11 mouse cellular contexts compared by ENCODE assay signal in the genomic region with DNA sequence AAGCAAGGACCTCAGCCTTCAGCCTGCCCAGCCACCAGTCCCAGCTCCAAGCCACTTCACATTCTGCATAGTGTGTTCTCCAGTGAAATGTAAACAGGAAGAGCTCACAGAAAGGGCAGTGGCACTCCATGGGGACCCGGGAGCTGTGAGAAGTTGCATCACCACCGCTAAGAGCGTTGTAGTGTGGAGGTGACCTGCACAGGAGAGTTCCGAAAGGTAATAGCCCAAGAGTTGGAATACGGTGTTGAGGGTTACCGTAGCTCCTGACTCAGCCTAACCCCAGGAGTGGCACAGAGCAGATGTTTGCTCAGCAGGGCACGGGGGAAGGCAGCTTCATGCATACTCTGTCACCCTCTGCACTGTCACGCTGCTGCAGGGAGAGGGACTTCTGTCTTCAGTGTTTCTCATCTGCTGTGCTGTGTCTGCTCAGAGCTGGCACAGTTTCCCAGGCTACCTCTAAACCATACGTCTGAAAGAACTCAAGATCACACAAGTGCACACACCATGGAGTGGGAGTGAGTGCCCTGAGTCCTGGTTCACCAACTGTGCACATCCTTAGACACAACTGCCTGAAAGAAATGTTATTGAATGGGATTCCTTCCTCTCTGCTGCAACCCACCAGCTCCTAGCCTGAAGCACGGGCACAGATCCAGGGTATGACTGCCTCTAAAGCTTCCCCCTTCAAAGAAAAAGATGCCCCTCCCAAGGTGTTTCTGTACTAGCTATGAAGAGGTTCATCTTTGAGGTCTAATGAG.
A peak's percentile ranks its signal among the peaks of the same experiment; 100 is the strongest.
DNase-seq lines count a peak whose midpoint lies in the region; ATAC-seq lines count a peak whose summit lies in the region.
"Had no signal": no experiment of that assay in that cellular context is flagged by ENCODE, and none has a peak within 500 bp of the region (broad histone marks: within the 10 kb centered on the region; RNA-seq: fewer than 3 reads in every experiment).

No protein-coding gene starts in this region.

- WGBS in hindbrain, embryonic 16.5 days: 62% methylated on average over 10 of the region's 10 CpGs
- WGBS in hindbrain, embryonic 11.5 days: 55% methylated on average over 10 of the region's 10 CpGs
- WGBS in heart, embryonic 10.5 days: 54% methylated on average over 10 of the region's 10 CpGs
- 61% methylated on average over 10 of the region's 10 CpGs for WGBS in limb, embryonic 13.5 days
- WGBS in forebrain, embryonic 11.5 days: 84% methylated on average over 10 of the region's 10 CpGs
- WGBS in forebrain, embryonic 10.5 days: 82% methylated on average over 10 of the region's 10 CpGs

- no peak overlapping the region for H3K4me2 ChIP-seq in hindbrain, embryonic 16.5 days (ENCODE audit: low read length)
- no peak overlapping the region for H3K4me2 ChIP-seq in hindbrain, embryonic 11.5 days (replicated peaks; ENCODE audit: low read depth, low read length)
- no peak overlapping the region for H3K4me2 ChIP-seq in limb, embryonic 13.5 days (replicated peaks)
- no peak overlapping the region for H3K4me2 ChIP-seq in forebrain, embryonic 11.5 days (ENCODE audit: low read depth, low read length, severe bottlenecking)

- H3K4me1 ChIP-seq in hindbrain, embryonic 16.5 days (ENCODE audit: control insufficient read depth, insufficient read depth, low read depth, low read length): peaks cover 14% of the 10 kb centered on the region
- no peaks in the 10 kb centered on the region for H3K4me1 ChIP-seq in hindbrain, embryonic 11.5 days (replicated peaks; ENCODE audit: control insufficient read depth, insufficient read depth, low read length)
- peaks cover 54% of the 10 kb centered on the region for H3K4me1 ChIP-seq in heart, embryonic 10.5 days
- H3K4me1 ChIP-seq in limb, embryonic 13.5 days: peaks cover 39% of the 10 kb centered on the region
- H3K4me1 ChIP-seq in forebrain, embryonic 11.5 days (replicated peaks; ENCODE audit: control insufficient read depth, insufficient read depth, low read length): peaks cover 3% of the 10 kb centered on the region; the same call in 1 of the 2 replicates
- peaks cover 41% of the 10 kb centered on the region for H3K4me1 ChIP-seq in forebrain, embryonic 10.5 days

- peak; percentile 38; the same call in 1 of the 2 replicates for ATAC-seq in hindbrain, embryonic 16.5 days
- no peak for ATAC-seq in hindbrain, embryonic 11.5 days (ENCODE audit: low FRiP score)
- ATAC-seq in limb, embryonic 13.5 days (ENCODE audit: low FRiP score, low read depth): no peak
- no peak for ATAC-seq in forebrain, embryonic 11.5 days (replicated peaks; ENCODE audit: low FRiP score)
- ATAC-seq: forebrain, embryonic 16.5 days had no signal

- no peak overlapping the region for H3K4me3 ChIP-seq in hindbrain, embryonic 16.5 days (ENCODE audit: low read length)
- H3K4me3 ChIP-seq in hindbrain, embryonic 11.5 days (ENCODE audit: low read depth, low read length): no peak overlapping the region
- no peak overlapping the region for H3K4me3 ChIP-seq in heart, embryonic 10.5 days
- H3K4me3 ChIP-seq in limb, embryonic 13.5 days: no peak overlapping the region
- H3K4me3 ChIP-seq in forebrain, embryonic 11.5 days (ENCODE audit: low read depth, low read length): no peak overlapping the region
- H3K4me3 ChIP-seq in forebrain, embryonic 10.5 days: no peak overlapping the region
- H3K4me3 ChIP-seq: myocyte had no signal

- no peak overlapping the region for H3K9ac ChIP-seq in hindbrain, embryonic 16.5 days (ENCODE audit: low read depth, low read length)
- H3K9ac ChIP-seq in hindbrain, embryonic 11.5 days (ENCODE audit: low read depth, low read length): no peak overlapping the region
- H3K9ac ChIP-seq in limb, embryonic 13.5 days: no peak overlapping the region
- no peak overlapping the region for H3K9ac ChIP-seq in forebrain, embryonic 11.5 days (ENCODE audit: low read length)

- no peaks in the 10 kb centered on the region for H3K27me3 ChIP-seq in hindbrain, embryonic 16.5 days (replicated peaks; ENCODE audit: control insufficient read depth, insufficient read depth, low read length)
- H3K27me3 ChIP-seq in hindbrain, embryonic 11.5 days (ENCODE audit: control insufficient read depth, insufficient read depth, low read length): no peaks in the 10 kb centered on the region
- H3K27me3 ChIP-seq in heart, embryonic 10.5 days (ENCODE audit: insufficient read depth, poor library complexity, severe bottlenecking): no peaks in the 10 kb centered on the region
- no peaks in the 10 kb centered on the region; the same call in 1 of the 2 replicates for H3K27me3 ChIP-seq in limb, embryonic 13.5 days
- H3K27me3 ChIP-seq in forebrain, embryonic 11.5 days (ENCODE audit: control insufficient read depth, insufficient read depth, low read length): no peaks in the 10 kb centered on the region
- H3K27me3 ChIP-seq in forebrain, embryonic 10.5 days (ENCODE audit: poor library complexity, severe bottlenecking): peaks cover 8% of the 10 kb centered on the region

- no peaks in the 10 kb centered on the region for H3K9me3 ChIP-seq in hindbrain, embryonic 16.5 days (ENCODE audit: control insufficient read depth, low read length)
- no peaks in the 10 kb centered on the region for H3K9me3 ChIP-seq in hindbrain, embryonic 11.5 days (ENCODE audit: control insufficient read depth, low read length)
- H3K9me3 ChIP-seq in heart, embryonic 10.5 days: no peaks in the 10 kb centered on the region
- no peaks in the 10 kb centered on the region for H3K9me3 ChIP-seq in limb, embryonic 13.5 days
- H3K9me3 ChIP-seq in forebrain, embryonic 11.5 days (ENCODE audit: control insufficient read depth, low read length): no peaks in the 10 kb centered on the region
- H3K9me3 ChIP-seq in forebrain, embryonic 10.5 days: no peaks in the 10 kb centered on the region

- no peak overlapping the region for H3K27ac ChIP-seq in hindbrain, embryonic 16.5 days (ENCODE audit: low read depth, low read length)
- H3K27ac ChIP-seq in hindbrain, embryonic 11.5 days (ENCODE audit: low read depth, low read length): no peak overlapping the region
- peak overlapping the region; percentile 71 for H3K27ac ChIP-seq in heart, embryonic 10.5 days
- 0 out of 2 replicates have a peak overlapping the region, but pooled peaks have one; percentile 39 for H3K27ac ChIP-seq in limb, embryonic 13.5 days
- H3K27ac ChIP-seq in forebrain, embryonic 11.5 days (ENCODE audit: low read depth, low read length): no peak overlapping the region
- no peak overlapping the region for H3K27ac ChIP-seq in forebrain, embryonic 10.5 days

- DNase-seq in hindbrain, embryonic 11.5 days (ENCODE audit: low spot score): no peak
- DNase-seq in heart, embryonic 10.5 days (ENCODE audit: low spot score): no peak
- DNase-seq in lung, postnatal 4 days: peak; percentile 70 to 84
- DNase-seq in forebrain, embryonic 11.5 days (ENCODE audit: low spot score): no peak
- no peak for DNase-seq in forebrain, embryonic 10.5 days (ENCODE audit: extremely low spot score, low spot score)
- no peak for DNase-seq in layer of hippocampus, postnatal 25 days (ENCODE audit: extremely low spot score in 1 of 2, low spot score in 1 of 2)
- DNase-seq: thymus, postnatal 36 days had no signal

- no peaks in the 10 kb centered on the region for H3K36me3 ChIP-seq in hindbrain, embryonic 16.5 days (ENCODE audit: control insufficient read depth, insufficient read depth, low read length)
- H3K36me3 ChIP-seq in hindbrain, embryonic 11.5 days (ENCODE audit: control insufficient read depth, insufficient read depth, low read length): no peaks in the 10 kb centered on the region
- no peaks in the 10 kb centered on the region for H3K36me3 ChIP-seq in heart, embryonic 10.5 days
- H3K36me3 ChIP-seq in limb, embryonic 13.5 days: no peaks in the 10 kb centered on the region
- H3K36me3 ChIP-seq in forebrain, embryonic 11.5 days (ENCODE audit: control insufficient read depth, insufficient read depth, low read length): no peaks in the 10 kb centered on the region
- no peaks in the 10 kb centered on the region for H3K36me3 ChIP-seq in forebrain, embryonic 10.5 days (replicated peaks)

Comparison
In these comparisons a context has a peak if more than half of its experiments do, and no peak if none do; other contexts are left out.
1. H3K27ac ChIP-seq: peak in heart, embryonic 10.5 days (single experiment) and limb, embryonic 13.5 days (single experiment); none in hindbrain, embryonic 16.5 days (single experiment), hindbrain, embryonic 11.5 days (single experiment), forebrain, embryonic 11.5 days (single experiment) and forebrain, embryonic 10.5 days (single experiment).
2. DNase-seq: peak in lung, postnatal 4 days (2 of 2); none in hindbrain, embryonic 11.5 days (single experiment), heart, embryonic 10.5 days (single experiment), forebrain, embryonic 11.5 days (single experiment), forebrain, embryonic 10.5 days (single experiment) and layer of hippocampus, postnatal 25 days (0 of 2).